Mouse (Mus musculus) embryonic facial prominence, embryonic 11.5 days (tissue): ENCODE results near the gene Twf2. TPM values are rescaled to one million over a fixed set of nuclear protein-coding genes. Genes with fewer than 3 reads are reported as not detected.
A peak's percentile ranks its signal among the peaks of the same experiment; 100 is the strongest.

Experiments used
- ATAC-seq: fragments of 200-750 bp; cut with Nextera tagmentation; replicated peaks from 2 replicates; pipeline ENCODE4 v1.8.0; 2017; ENCODE audit warnings: low read depth; ENCODE audit not compliant: insufficient number of reproducible peaks, low FRiP score, low TSS enrichment
- DNase-seq: peaks from one replicate; pipeline ENCODE4 v3.0.0-alpha.2; 2015; ENCODE audit warnings: low spot score
- H3K27ac ChIP-seq: fragments of 300-500 bp; sonication (generic); replicated peaks from 2 replicates; pipeline ENCODE4 v1.5.1; 2014; ENCODE audit warnings: mild to moderate bottlenecking, low read depth, low read length, control low read depth
- H3K27me3 ChIP-seq: fragments of 300-500 bp; sonication (generic); 2 replicates; pipeline ENCODE4 v1.6.1; 2014; ENCODE audit warnings: mild to moderate bottlenecking, low read length, moderate library complexity, mixed read lengths; ENCODE audit not compliant: control insufficient read depth, insufficient read depth
- H3K36me3 ChIP-seq: fragments of 300-500 bp; sonication (generic); replicated peaks from 2 replicates; pipeline ENCODE4 v1.6.1; 2014; ENCODE audit warnings: low read depth, mild to moderate bottlenecking, low read length, moderate library complexity, mixed read lengths; ENCODE audit not compliant: control insufficient read depth, insufficient read depth
- H3K4me1 ChIP-seq: fragments of 300-500 bp; sonication (generic); 2 replicates; pipeline ENCODE4 v1.6.1; 2014; ENCODE audit warnings: low read length, mixed read lengths; ENCODE audit not compliant: control insufficient read depth, insufficient read depth
- H3K4me2 ChIP-seq: fragments of 300-500 bp; sonication (generic); 2 replicates; pipeline ENCODE4 v1.6.1; 2014; ENCODE audit warnings: low read depth, mild to moderate bottlenecking, control low read depth, low read length, moderate library complexity
- H3K4me3 ChIP-seq: fragments of 300-500 bp; sonication (generic); 2 replicates; pipeline ENCODE4 v1.5.1; 2014; ENCODE audit warnings: low read depth, low read length, control low read depth
- H3K9ac ChIP-seq: fragments of 300-500 bp; sonication (generic); replicated peaks from 2 replicates; pipeline ENCODE4 v1.6.1; 2014; ENCODE audit warnings: mild to moderate bottlenecking, control low read depth, low read length
- H3K9me3 ChIP-seq: fragments of 300-500 bp; sonication (generic); replicated peaks from 2 replicates; pipeline ENCODE4 v1.6.1; 2016; ENCODE audit warnings: mild to moderate bottlenecking, low read length, inconsistent platforms, mixed read lengths; ENCODE audit not compliant: control insufficient read depth
- WGBS: fragments of 180-500 bp; shearing (Covaris S2); extraction: QIAGEN DNeasy Blood & Tissue Kit; methylation state at CpG from one replicate; pipeline ENCODE4 v1.1.7; 2014; 5-methylcytosine and 5-hydroxymethylcytosine counted together
- polyA plus RNA-seq: library from polyadenylated mRNA; unstranded; fragments of >200 nt; fragmentation: Nextera tagmentation; extraction: Ambion mirVana; gene quantifications from 2 replicates; pipeline ENCODE4 v1.2.1, GENCODE M21; 2014

Twf2 gene
- polyA plus RNA-seq, 1 experiment from 2014 or later: 66.5 TPM

GRCm38 (mm10) chr9:106208181-106208580 is 5.3 kb downstream of the Twf2 start:
- H3K36me3 ChIP-seq: no peaks in the 10 kb centered on the region; the same call in 1 of the 2 replicates
- no peak overlapping the region for H3K9ac ChIP-seq
- DNase-seq (no peak), ATAC-seq (no peak)
- no peak overlapping the region for H3K4me2 ChIP-seq
- no peak overlapping the region for H3K27ac ChIP-seq
- no peak overlapping the region for H3K4me3 ChIP-seq
- WGBS: 87% methylated on average over 5 of the region's 5 CpGs
- peaks cover 2% of the 10 kb centered on the region for H3K4me1 ChIP-seq
- no peaks in the 10 kb centered on the region for H3K27me3 ChIP-seq
- H3K9me3 ChIP-seq: no peaks in the 10 kb centered on the region

DNA sequence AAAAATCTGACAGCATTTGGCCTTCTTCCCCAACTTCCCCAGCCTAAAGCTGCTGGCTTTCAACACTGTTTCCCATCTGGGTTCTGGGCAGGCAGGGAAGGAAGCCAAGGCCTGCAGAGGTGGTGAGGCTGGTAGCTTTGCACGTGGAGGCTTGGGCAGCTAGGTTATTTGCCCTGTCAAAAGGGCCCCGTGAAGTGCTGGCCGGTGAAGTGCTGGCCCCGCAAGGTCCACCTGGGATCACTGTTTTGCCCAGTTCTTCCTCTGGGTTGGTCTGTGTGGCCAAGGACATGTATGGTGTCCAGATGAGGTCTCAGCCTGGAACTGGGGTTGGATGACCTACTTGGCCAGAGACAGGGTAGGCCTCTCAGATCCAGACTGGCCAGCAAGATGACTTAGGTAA is 7.0 kb downstream of the Twf2 start:
- Histone ChIP-seq H3K36me3 (peaks cover 4% of the 10 kb centered on the region), H3K27ac (no peak overlapping the region), H3K27me3 (no peaks in the 10 kb centered on the region), H3K9ac (no peak overlapping the region), H3K9me3 (no peaks in the 10 kb centered on the region), H3K4me1 (no peaks in the 10 kb centered on the region; the same call in 1 of the 2 replicates), H3K4me3 (no peak overlapping the region), H3K4me2 (no peak overlapping the region)
- WGBS: 94% methylated on average over 4 of the region's 4 CpGs
- DNase-seq: no peak
- no peak for ATAC-seq

DNA sequence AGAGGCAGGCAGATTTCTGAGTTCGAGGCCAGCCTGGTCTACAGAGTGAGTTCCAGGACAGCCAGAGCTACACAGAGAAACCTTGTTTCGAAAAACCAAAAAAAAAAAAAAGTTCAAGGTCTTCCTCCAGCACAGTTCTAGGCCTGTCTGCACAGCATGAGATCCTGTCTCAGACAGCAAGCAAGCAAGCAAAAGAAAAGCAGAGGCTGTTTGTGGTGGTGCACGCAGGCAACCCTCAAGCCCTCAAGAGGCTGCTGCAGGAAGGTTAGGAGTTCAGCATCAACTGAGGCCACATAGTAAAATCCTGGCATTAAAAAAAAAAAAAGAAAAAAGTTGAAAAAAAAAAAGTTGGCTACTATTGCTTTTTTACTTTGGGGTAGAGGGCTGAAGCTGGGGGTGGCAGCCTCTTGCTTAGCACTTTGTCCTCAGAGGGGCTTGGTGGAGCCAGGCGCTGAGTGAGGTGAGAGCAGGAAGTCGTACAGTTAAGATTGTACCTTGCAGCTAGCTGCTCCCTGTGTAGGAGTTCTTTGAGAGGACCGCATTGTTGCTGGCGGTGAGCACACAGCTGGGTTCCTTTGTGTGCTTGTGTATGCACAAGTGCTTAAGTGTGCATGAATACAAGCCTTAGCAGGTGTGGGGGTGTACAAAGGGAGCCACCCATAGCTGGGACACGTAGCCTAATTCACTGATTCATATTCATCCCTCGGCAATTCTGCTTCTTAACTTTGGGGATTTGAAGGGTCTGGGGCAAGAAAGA is 8.1 kb downstream of the Twf2 start:
- Histone ChIP-seq H3K9me3 (no peaks in the 10 kb centered on the region), H3K4me2 (peak overlapping the region; percentile 44; the same call in 1 of the 2 replicates), H3K4me3 (no peak overlapping the region), H3K36me3 (peaks cover 4% of the 10 kb centered on the region), H3K4me1 (no peaks in the 10 kb centered on the region; the same call in 1 of the 2 replicates), H3K27me3 (no peaks in the 10 kb centered on the region), H3K27ac (peak overlapping the region; percentile 65), H3K9ac (peak overlapping the region; percentile 55)
- DNase-seq: peak; percentile 35
- 0 out of 2 replicates have a peak, but pooled peaks have one; percentile 5 for ATAC-seq
- WGBS: 44% methylated on average over 9 of the region's 9 CpGs

DNA sequence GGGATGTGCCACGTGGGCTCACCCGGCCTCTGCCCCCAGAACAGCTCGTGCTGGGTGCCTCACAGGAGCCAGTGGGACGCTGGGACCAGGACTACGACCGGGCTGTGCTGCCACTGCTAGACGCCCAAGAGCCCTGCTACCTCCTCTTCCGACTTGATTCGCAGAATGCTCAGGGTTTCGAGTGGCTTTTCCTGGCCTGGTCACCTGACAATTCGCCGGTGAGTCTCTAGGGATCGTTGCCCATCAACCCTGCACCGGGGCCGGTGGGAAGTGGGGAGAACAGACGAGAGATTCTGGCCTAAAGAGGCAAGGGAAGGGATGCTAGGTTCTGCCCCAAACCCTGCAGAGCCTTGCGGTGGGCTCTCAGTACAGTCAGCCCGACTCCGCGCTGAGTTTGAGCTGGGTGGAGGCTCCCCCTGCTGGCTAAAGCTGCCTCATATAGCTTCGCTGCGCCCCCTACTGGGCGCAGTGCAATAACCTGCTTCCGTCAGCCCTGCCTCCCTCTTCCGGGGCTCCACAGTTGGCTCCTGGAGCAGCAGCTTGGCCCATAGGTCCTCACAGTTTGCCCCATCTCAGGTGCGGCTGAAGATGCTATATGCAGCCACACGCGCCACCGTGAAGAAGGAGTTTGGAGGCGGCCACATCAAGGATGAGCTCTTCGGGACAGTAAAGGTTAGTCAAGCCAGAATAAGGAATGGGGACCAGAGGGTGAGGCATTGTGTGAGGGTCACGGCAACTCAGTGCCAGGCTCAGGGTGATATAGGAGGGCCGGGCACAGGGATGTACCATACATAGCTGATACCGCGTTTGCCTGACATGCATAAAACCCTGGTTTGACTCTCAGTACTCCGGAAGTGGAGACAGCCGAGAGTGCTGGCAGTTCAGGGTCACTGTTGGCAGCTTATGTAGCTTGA is 9.0 kb downstream of the Twf2 start:
- Histone ChIP-seq H3K9ac (peak overlapping the region; percentile 55), H3K4me3 (peak overlapping the region; percentile 15; the same call in 1 of the 2 replicates), H3K9me3 (no peaks in the 10 kb centered on the region), H3K36me3 (peaks cover 4% of the 10 kb centered on the region), H3K27ac (peak overlapping the region; percentile 65), H3K4me1 (no peaks in the 10 kb centered on the region; the same call in 1 of the 2 replicates), H3K4me2 (peak overlapping the region; percentile 44), H3K27me3 (no peaks in the 10 kb centered on the region)
- DNase-seq (peak; percentile 96), ATAC-seq (peak; percentile 73)
- 18% methylated on average over 37 of the region's 37 CpGs for WGBS

GRCm38 (mm10) chr9:106212594-106212981 is 9.7 kb downstream of the Twf2 start:
- Histone ChIP-seq H3K4me3 (no peak overlapping the region), H3K27me3 (no peaks in the 10 kb centered on the region), H3K9me3 (no peaks in the 10 kb centered on the region), H3K4me1 (no peaks in the 10 kb centered on the region; the same call in 1 of the 2 replicates), H3K9ac (no peak overlapping the region), H3K36me3 (peaks cover 4% of the 10 kb centered on the region), H3K27ac (no peak overlapping the region), H3K4me2 (no peak overlapping the region)
- ATAC-seq (no peak), DNase-seq (no peak)
- WGBS: 89% methylated on average over 12 of the region's 12 CpGs

GRCm38 (mm10) chr9:106215341-106216125 is 12.6 kb downstream of the Twf2 start:
- Histone ChIP-seq H3K4me2 (no peak overlapping the region), H3K36me3 (peaks cover 4% of the 10 kb centered on the region), H3K9me3 (no peaks in the 10 kb centered on the region), H3K4me3 (no peak overlapping the region), H3K9ac (no peak overlapping the region), H3K27me3 (no peaks in the 10 kb centered on the region), H3K4me1 (no peaks in the 10 kb centered on the region; the same call in 1 of the 2 replicates), H3K27ac (no peak overlapping the region)
- WGBS: 87% methylated on average over 6 of the region's 6 CpGs
- DNase-seq (no peak), ATAC-seq (no peak)

DNA sequence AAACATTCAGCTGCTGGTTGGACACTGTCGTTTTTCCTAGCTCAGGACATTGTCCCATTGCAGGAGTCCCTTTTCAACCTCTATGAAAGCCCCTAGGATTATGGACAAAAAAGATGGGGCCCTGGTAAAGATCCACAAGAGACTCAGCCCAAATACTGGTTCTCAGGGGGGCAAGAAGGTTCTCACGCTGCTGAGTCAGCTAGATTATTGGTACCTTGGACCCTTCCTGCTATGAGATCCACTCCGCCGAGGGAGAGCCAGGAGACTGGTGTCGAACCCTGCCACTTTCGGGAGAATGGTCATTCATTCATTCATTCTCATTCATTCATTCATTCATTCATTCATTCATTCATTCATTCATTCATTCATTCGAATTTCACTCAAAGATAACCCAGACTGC is 14.1 kb downstream of the Twf2 start:
- no peak overlapping the region for H3K9ac ChIP-seq
- H3K4me2 ChIP-seq: no peak overlapping the region
- H3K27me3 ChIP-seq: no peaks in the 10 kb centered on the region
- no peak for DNase-seq
- no peak overlapping the region for H3K27ac ChIP-seq
- no peaks in the 10 kb centered on the region for H3K4me1 ChIP-seq
- peaks cover 4% of the 10 kb centered on the region for H3K36me3 ChIP-seq
- H3K4me3 ChIP-seq: no peak overlapping the region
- WGBS: 86% methylated on average over 7 of the region's 7 CpGs
- ATAC-seq: no peak
- no peaks in the 10 kb centered on the region for H3K9me3 ChIP-seq
